Mouse (Mus musculus) megakaryocyte, embryonic 14.5 days (primary cell): ENCODE measurements around the gene Hs3st2.

Source experiments
- FLI1 ChIP-seq: IDR thresholded peaks from 2 replicates; pipeline ENCODE4 v1.6.1; 2012; ENCODE audit warnings: low read length, inconsistent platforms, mixed read lengths
- GATA1 ChIP-seq: IDR thresholded peaks from 3 replicates; pipeline ENCODE4 v1.6.1; 2012; ENCODE audit warnings: mixed read lengths, low read length, inconsistent platforms, borderline replicate concordance

GRCm38 (mm10) chr7:121464441-121464840 lies 72.8 kb downstream of the Hs3st2 start:
- no peak for TF ChIP-seq GATA1
- no peak for TF ChIP-seq FLI1
